ENCODE assay signal across 8 mouse cellular contexts in genomic region chr4:36951150-36951954, GRCm38 (mm10). TPM values are rescaled to one million over a fixed set of nuclear protein-coding genes. Genes with fewer than 3 reads are reported as not detected.
DNase-seq lines count a peak whose midpoint lies in the region; ATAC-seq and TF ChIP-seq lines count a peak whose summit lies in the region.
"Had no signal": no experiment of that assay in that cellular context is flagged by ENCODE, and none has a peak within 500 bp of the region (broad histone marks: within the 10 kb centered on the region; RNA-seq: fewer than 3 reads in every experiment).

Gene Lingo2 (minus strand): TSS chr4:36951747.

- ATAC-seq in lung, embryonic 16.5 days (ENCODE audit: low read depth), result peak; percentile 23; the same call in 1 of the 2 replicates
- ATAC-seq in intestine, embryonic 14.5 days (replicated peaks; ENCODE audit: low FRiP score, low TSS enrichment, low read depth), result peak; percentile 67
- ATAC-seq in liver, embryonic 16.5 days (ENCODE audit: low read depth), result no peak
- peak; percentile 39; the same call in 1 of the 2 replicates for ATAC-seq in stomach, embryonic 14.5 days (ENCODE audit: insufficient number of reproducible peaks, insufficient read depth, low FRiP score, low read depth)
- ATAC-seq in inflammation-experienced regulatory T-cells, adult 6 months, result no peak

- no peak for TF ChIP-seq CTCF in embryonic fibroblast, embryonic 13.5 days (IDR thresholded peaks at IDR 0.05; ENCODE audit: borderline replicate concordance, insufficient read depth, low read length)

- H3K9me3 ChIP-seq in lung, embryonic 16.5 days (ENCODE audit: control insufficient read depth, low read length), result no peaks in the 10 kb centered on the region
- no peaks in the 10 kb centered on the region for H3K9me3 ChIP-seq in intestine, embryonic 14.5 days (ENCODE audit: control insufficient read depth, low read length)
- no peaks in the 10 kb centered on the region for H3K9me3 ChIP-seq in liver, embryonic 16.5 days (replicated peaks; ENCODE audit: control insufficient read depth, low read length)
- H3K9me3 ChIP-seq in stomach, embryonic 14.5 days (ENCODE audit: control insufficient read depth, low read depth, low read length), result no peaks in the 10 kb centered on the region

- under 1% methylated on average over 49 of the region's 61 CpGs for WGBS in lung, embryonic 16.5 days
- WGBS in intestine, embryonic 14.5 days, result under 1% methylated on average over 45 of the region's 61 CpGs
- under 1% methylated on average over 57 of the region's 61 CpGs for WGBS in liver, embryonic 16.5 days (ENCODE audit: insufficient replicate concordance)
- under 1% methylated on average over 61 of the region's 61 CpGs for WGBS in stomach, embryonic 14.5 days

- no peak for DNase-seq in lung, postnatal 36 days
- DNase-seq in intestine, embryonic 14.5 days (ENCODE audit: low spot score), result peak; percentile 66

- TF ChIP-seq POLR2A in embryonic fibroblast, embryonic 13.5 days (IDR thresholded peaks at IDR 0.05; ENCODE audit: low read depth, low read length), result no peak

- H3K4me1 ChIP-seq in lung, embryonic 16.5 days (replicated peaks; ENCODE audit: control insufficient read depth, insufficient read depth, low read length), result peaks cover 4% of the 10 kb centered on the region; the same call in 1 of the 2 replicates
- peaks cover 7% of the 10 kb centered on the region; the same call in 1 of the 2 replicates for H3K4me1 ChIP-seq in embryonic fibroblast, embryonic 13.5 days (ENCODE audit: control insufficient read depth, insufficient read depth, low read length)
- peaks cover 4% of the 10 kb centered on the region for H3K4me1 ChIP-seq in intestine, embryonic 14.5 days (replicated peaks; ENCODE audit: control insufficient read depth, insufficient read depth, low read length)
- no peaks in the 10 kb centered on the region for H3K4me1 ChIP-seq in liver, embryonic 16.5 days (ENCODE audit: control insufficient read depth, low read depth, low read length)
- H3K4me1 ChIP-seq in stomach, embryonic 14.5 days (ENCODE audit: control insufficient read depth, insufficient read depth, low read length), result no peaks in the 10 kb centered on the region

- H3K4me3 ChIP-seq in lung, embryonic 16.5 days (ENCODE audit: low read length), result peak within 1 kb of the TSS; percentile 51
- peak within 1 kb of the TSS; percentile 59 for H3K4me3 ChIP-seq in embryonic fibroblast, embryonic 13.5 days (ENCODE audit: insufficient read depth, low read length)
- peak within 1 kb of the TSS; percentile 49 for H3K4me3 ChIP-seq in intestine, embryonic 14.5 days (ENCODE audit: low read depth, low read length)
- H3K4me3 ChIP-seq in liver, embryonic 16.5 days (ENCODE audit: low read depth, low read length), result peak within 1 kb of the TSS; percentile 28
- peak within 1 kb of the TSS; percentile 50 for H3K4me3 ChIP-seq in stomach, embryonic 14.5 days (ENCODE audit: low read depth, low read length)
- H3K4me3 ChIP-seq: erythroblast, embryonic 14.5 days had no signal

- peak within 1 kb of the TSS; percentile 61 for H3K4me2 ChIP-seq in lung, embryonic 16.5 days (ENCODE audit: low read depth, low read length)
- peak within 1 kb of the TSS; percentile 97 for H3K4me2 ChIP-seq in intestine, embryonic 14.5 days (ENCODE audit: low read length)
- peak within 1 kb of the TSS; percentile 36 for H3K4me2 ChIP-seq in liver, embryonic 16.5 days (ENCODE audit: low read depth, low read length)
- peak within 1 kb of the TSS; percentile 92 for H3K4me2 ChIP-seq in stomach, embryonic 14.5 days (replicated peaks; ENCODE audit: low read depth, low read length)

- no peaks in the 10 kb centered on the region for H3K36me3 ChIP-seq in lung, embryonic 16.5 days (ENCODE audit: control insufficient read depth, insufficient read depth, low read length)
- H3K36me3 ChIP-seq in intestine, embryonic 14.5 days (ENCODE audit: control insufficient read depth, insufficient read depth, low read length), result no peaks in the 10 kb centered on the region
- no peaks in the 10 kb centered on the region for H3K36me3 ChIP-seq in liver, embryonic 16.5 days (ENCODE audit: control insufficient read depth, insufficient read depth)
- H3K36me3 ChIP-seq in stomach, embryonic 14.5 days (ENCODE audit: control insufficient read depth, insufficient read depth, low read length), result no peaks in the 10 kb centered on the region

- H3K9ac ChIP-seq in lung, embryonic 16.5 days (ENCODE audit: low read length), result peak within 1 kb of the TSS; percentile 15; the same call in 1 of the 2 replicates
- 0 out of 2 replicates have a peak within 1 kb of the TSS, but pooled peaks have one; percentile 30 for H3K9ac ChIP-seq in intestine, embryonic 14.5 days (ENCODE audit: low read length)
- H3K9ac ChIP-seq in liver, embryonic 16.5 days (ENCODE audit: low read depth, low read length), result no peak within 1 kb of the TSS
- H3K9ac ChIP-seq in stomach, embryonic 14.5 days (replicated peaks; ENCODE audit: low read depth, low read length), result 0 out of 2 replicates have a peak within 1 kb of the TSS, but pooled peaks have one; percentile 18

- H3K27ac ChIP-seq in lung, embryonic 16.5 days (ENCODE audit: low read length), result no peak within 1 kb of the TSS
- H3K27ac ChIP-seq in embryonic fibroblast, embryonic 13.5 days (ENCODE audit: insufficient read depth, low read length), result peak within 1 kb of the TSS; percentile 37; the same call in 1 of the 2 replicates
- H3K27ac ChIP-seq in intestine, embryonic 14.5 days (ENCODE audit: low read depth), result no peak within 1 kb of the TSS
- no peak within 1 kb of the TSS for H3K27ac ChIP-seq in liver, embryonic 16.5 days (ENCODE audit: low read length)
- H3K27ac ChIP-seq in stomach, embryonic 14.5 days (ENCODE audit: low read length), result no peak within 1 kb of the TSS

- H3K27me3 ChIP-seq in lung, embryonic 16.5 days (ENCODE audit: control insufficient read depth, insufficient read depth, low read depth, low read length), result peaks cover 42% of the 10 kb centered on the region
- peaks cover 68% of the 10 kb centered on the region for H3K27me3 ChIP-seq in intestine, embryonic 14.5 days (replicated peaks; ENCODE audit: control insufficient read depth, insufficient read depth, low read length)
- H3K27me3 ChIP-seq in liver, embryonic 16.5 days (ENCODE audit: control insufficient read depth, insufficient read depth, low read depth, low read length), result peaks cover 40% of the 10 kb centered on the region
- peaks cover 26% of the 10 kb centered on the region for H3K27me3 ChIP-seq in stomach, embryonic 14.5 days (ENCODE audit: control insufficient read depth, insufficient read depth, low read length)

RNA-seq across cellular contexts. Expression of gene Lingo2, which starts in this region (rescaled TPM):
- 0.34 and 0.44 TPM in 2 replicates for polyA plus RNA-seq in lung, embryonic 16.5 days (2015; fragmentation: Nextera tagmentation; extraction: Ambion mirVana)
- polyA plus RNA-seq in embryonic fibroblast, embryonic 13.5 days (2011; ENCODE audit: insufficient read length, low read depth, missing spikeins), result 3.9 and 8.2 TPM in 2 replicates
- polyA plus RNA-seq in intestine, embryonic 14.5 days (2014; fragmentation: Nextera tagmentation; extraction: Ambion mirVana), result 1.0 and 1.3 TPM in 2 replicates
- polyA plus RNA-seq in liver, embryonic 16.5 days (2015; fragmentation: Nextera tagmentation; extraction: Ambion mirVana), result not detected in 2 replicates
- polyA plus RNA-seq in stomach, embryonic 14.5 days (2014; fragmentation: Nextera tagmentation; extraction: Ambion mirVana), result 1.0 and 2.0 TPM in 2 replicates
- under 1 TPM in 1 of 3 experiments, not detected in 2; 0.09 TPM for polyA plus RNA-seq in inflammation-experienced regulatory T-cells, adult 6 months (2017; shearing (Covaris generic))
- polyA plus RNA-seq: erythroblast, embryonic 14.5 days had no signal

Comparison
In these comparisons a context has a peak if more than half of its experiments do, and no peak if none do; other contexts are left out.
1. Peak in ATAC-seq, H3K4me3 ChIP-seq, H3K9ac ChIP-seq and H3K4me2 ChIP-seq in lung, embryonic 16.5 days; RNA of the gene not detected or under 1 TPM.
2. ATAC-seq: peak in intestine, embryonic 14.5 days (single experiment) and stomach, embryonic 14.5 days (single experiment); none in liver, embryonic 16.5 days (single experiment) and inflammation-experienced regulatory T-cells, adult 6 months (single experiment).
3. H3K4me2 ChIP-seq: peak in every context shown above with its lines; median percentile 97 in intestine, embryonic 14.5 days; 92 in stomach, embryonic 14.5 days; 61 in lung, embryonic 16.5 days; 36 in liver, embryonic 16.5 days.
4. Peak in every context shown above with its lines, with median percentiles within 50 percentile points of each other: H3K4me3 ChIP-seq.